Mouse (Mus musculus): Measurements from ENCODE around the gene Tmem145. TPM values are rescaled to one million over a fixed set of nuclear protein-coding genes. Genes with fewer than 3 reads are reported as not detected.

Tmem145 gene
- polyA plus RNA-seq, 1 experiment: 2.0 TPM

- TF ChIP-seq POLR2A (IDR thresholded peaks at IDR 0.05; ENCODE audit: insufficient read depth, low read length) (no peak), EP300 (IDR thresholded peaks at IDR 0.05; ENCODE audit: insufficient read depth, low read depth, low read length) (no peak), CTCF (IDR thresholded peaks at IDR 0.05; ENCODE audit: low read depth, low read length) (no peak)
- no peaks in the 10 kb centered on the region for H3K9me3 ChIP-seq (replicated peaks; ENCODE audit: control insufficient read depth, insufficient read depth, low read length, poor library complexity, severe bottlenecking)
Measured at GRCm38 (mm10) chr7:25311193-25311592, 5.3 kb downstream of the Tmem145 start.

GRCm38 (mm10) chr7:25313325-25313724 is 7.4 kb downstream of the Tmem145 start:
- no peaks in the 10 kb centered on the region for H3K27me3 ChIP-seq (ENCODE audit: control insufficient read depth, insufficient read depth, low read length, poor library complexity, severe bottlenecking)
- no peak overlapping the region for H3K27ac ChIP-seq (ENCODE audit: insufficient read depth, low read length)
- no peak overlapping the region for H3K4me3 ChIP-seq (ENCODE audit: low read depth, low read length)
- no peaks in the 10 kb centered on the region for H3K36me3 ChIP-seq (ENCODE audit: control insufficient read depth, insufficient read depth, low read length, poor library complexity, severe bottlenecking)
- no peaks in the 10 kb centered on the region for H3K4me1 ChIP-seq (ENCODE audit: control insufficient read depth, insufficient read depth, low read length)
- TF ChIP-seq POLR2A (IDR thresholded peaks at IDR 0.05; ENCODE audit: insufficient read depth, low read length): no peak
- TF ChIP-seq EP300 (IDR thresholded peaks at IDR 0.05; ENCODE audit: insufficient read depth, low read depth, low read length): no peak
- H3K9ac ChIP-seq (ENCODE audit: low read depth, poor library complexity, severe bottlenecking): no peak overlapping the region
- H3K9me3 ChIP-seq (replicated peaks; ENCODE audit: control insufficient read depth, insufficient read depth, low read length, poor library complexity, severe bottlenecking): no peaks in the 10 kb centered on the region

More at GRCm38 (mm10) chr7:25311193-25311592, 5.3 kb downstream of the Tmem145 start:
- no peaks in the 10 kb centered on the region for H3K4me1 ChIP-seq (ENCODE audit: control insufficient read depth, insufficient read depth, low read length)
- H3K4me3 ChIP-seq (ENCODE audit: low read depth, low read length): no peak overlapping the region
- no peak overlapping the region for H3K27ac ChIP-seq (ENCODE audit: insufficient read depth, low read length)
- no peaks in the 10 kb centered on the region for H3K27me3 ChIP-seq (ENCODE audit: control insufficient read depth, insufficient read depth, low read length, poor library complexity, severe bottlenecking)
- H3K36me3 ChIP-seq (ENCODE audit: control insufficient read depth, insufficient read depth, low read length, poor library complexity, severe bottlenecking): no peaks in the 10 kb centered on the region
- no peak overlapping the region for H3K9ac ChIP-seq (ENCODE audit: low read depth, poor library complexity, severe bottlenecking)

- H3K27me3 ChIP-seq (ENCODE audit: control insufficient read depth, insufficient read depth, low read length, poor library complexity, severe bottlenecking): no peaks in the 10 kb centered on the region
- H3K4me1 ChIP-seq (ENCODE audit: control insufficient read depth, insufficient read depth, low read length): no peaks in the 10 kb centered on the region
- peak overlapping the region; percentile 97 for H3K9ac ChIP-seq (ENCODE audit: low read depth, poor library complexity, severe bottlenecking)
- H3K4me3 ChIP-seq (ENCODE audit: low read depth, low read length): peak overlapping the region; percentile 82
- no peak overlapping the region for H3K27ac ChIP-seq (ENCODE audit: insufficient read depth, low read length)
- TF ChIP-seq EP300 (IDR thresholded peaks at IDR 0.05; ENCODE audit: insufficient read depth, low read depth, low read length): no peak
- TF ChIP-seq POLR2A (IDR thresholded peaks at IDR 0.05; ENCODE audit: insufficient read depth, low read length): no peak
- no peak for TF ChIP-seq CTCF (IDR thresholded peaks at IDR 0.05; ENCODE audit: low read depth, low read length)
- no peaks in the 10 kb centered on the region for H3K9me3 ChIP-seq (replicated peaks; ENCODE audit: control insufficient read depth, insufficient read depth, low read length, poor library complexity, severe bottlenecking)
- no peaks in the 10 kb centered on the region for H3K36me3 ChIP-seq (ENCODE audit: control insufficient read depth, insufficient read depth, low read length, poor library complexity, severe bottlenecking)
Measured at GRCm38 (mm10) chr7:25314606-25315305, 8.8 kb downstream of the Tmem145 start.

- Histone ChIP-seq H3K9ac (ENCODE audit: low read depth, poor library complexity, severe bottlenecking) (peak overlapping the region; percentile 97), H3K36me3 (ENCODE audit: control insufficient read depth, insufficient read depth, low read length, poor library complexity, severe bottlenecking) (no peaks in the 10 kb centered on the region), H3K27ac (ENCODE audit: insufficient read depth, low read length) (peak overlapping the region; percentile 55), H3K9me3 (replicated peaks; ENCODE audit: control insufficient read depth, insufficient read depth, low read length, poor library complexity, severe bottlenecking) (no peaks in the 10 kb centered on the region), H3K4me3 (ENCODE audit: low read depth, low read length) (peak overlapping the region; percentile 82), H3K27me3 (ENCODE audit: control insufficient read depth, insufficient read depth, low read length, poor library complexity, severe bottlenecking) (no peaks in the 10 kb centered on the region), H3K4me1 (ENCODE audit: control insufficient read depth, insufficient read depth, low read length) (no peaks in the 10 kb centered on the region)
- TF ChIP-seq EP300 (IDR thresholded peaks at IDR 0.05; ENCODE audit: insufficient read depth, low read depth, low read length): no peak
- TF ChIP-seq POLR2A (IDR thresholded peaks at IDR 0.05; ENCODE audit: insufficient read depth, low read length): no peak
- no peak for TF ChIP-seq CTCF (IDR thresholded peaks at IDR 0.05; ENCODE audit: low read depth, low read length)
Measured at GRCm38 (mm10) chr7:25315306-25316041, 9.6 kb downstream of the Tmem145 start.

GRCm38 (mm10) chr7:25316532-25317445 is 10.9 kb downstream of the Tmem145 start, which contains the start of gene Megf8:
Megf8 (plus strand) TSS chr7:25317164.
- H3K4me3 ChIP-seq (ENCODE audit: low read depth, low read length): peak within 1 kb of the TSS; percentile 82

More at GRCm38 (mm10) chr7:25316532-25317445, 10.9 kb downstream of the Tmem145 start, which contains the start of gene Megf8:
- Histone ChIP-seq H3K4me1 (ENCODE audit: control insufficient read depth, insufficient read depth, low read length) (peaks cover 3% of the 10 kb centered on the region), H3K27me3 (ENCODE audit: control insufficient read depth, insufficient read depth, low read length, poor library complexity, severe bottlenecking) (no peaks in the 10 kb centered on the region), H3K9me3 (replicated peaks; ENCODE audit: control insufficient read depth, insufficient read depth, low read length, poor library complexity, severe bottlenecking) (no peaks in the 10 kb centered on the region), H3K9ac (ENCODE audit: low read depth, poor library complexity, severe bottlenecking) (peak within 1 kb of the TSS; percentile 97), H3K36me3 (ENCODE audit: control insufficient read depth, insufficient read depth, low read length, poor library complexity, severe bottlenecking) (no peaks in the 10 kb centered on the region), H3K27ac (ENCODE audit: insufficient read depth, low read length) (peak within 1 kb of the TSS; percentile 55)
- TF ChIP-seq POLR2A (IDR thresholded peaks at IDR 0.05; ENCODE audit: insufficient read depth, low read length) (no peak), EP300 (IDR thresholded peaks at IDR 0.05; ENCODE audit: insufficient read depth, low read depth, low read length) (0 out of 2 replicates have a peak, but pooled peaks have one; percentile 11), CTCF (IDR thresholded peaks at IDR 0.05; ENCODE audit: low read depth, low read length) (peak; percentile 78)
